Mouse (Mus musculus) small intestine, adult 2 months (tissue): ENCODE data around the gene Hoxa3. TPM values are rescaled to one million over a fixed set of nuclear protein-coding genes. Genes with fewer than 3 reads are reported as not detected.

Experiments used
- H3K27ac ChIP-seq: fragments of 200-500 bp; 2 replicates; pipeline ENCODE4 v1.5.1; 2012; ENCODE audit warnings: low read depth, low read length, control low read depth, inconsistent platforms; ENCODE audit not compliant: insufficient read depth
- H3K27me3 ChIP-seq: fragments of 200-500 bp; 2 replicates; pipeline ENCODE4 v1.6.1; 2012; ENCODE audit warnings: mild to moderate bottlenecking, moderate library complexity, low read length, inconsistent platforms; ENCODE audit not compliant: control insufficient read depth, insufficient read depth
- H3K36me3 ChIP-seq: fragments of 200-500 bp; 2 replicates; pipeline ENCODE4 v1.6.1; 2012; ENCODE audit warnings: mild to moderate bottlenecking, low read length, control low read depth, inconsistent platforms; ENCODE audit not compliant: control insufficient read depth, insufficient read depth
- H3K4me1 ChIP-seq: fragments of 200-500 bp; 2 replicates; pipeline ENCODE4 v1.6.1; 2012; ENCODE audit warnings: low read length, inconsistent platforms, mixed read lengths; ENCODE audit not compliant: control insufficient read depth, insufficient read depth, insufficient read length
- H3K4me3 ChIP-seq: fragments of 200-500 bp; 2 replicates; pipeline ENCODE4 v1.5.1; 2012; ENCODE audit warnings: low read depth, mild to moderate bottlenecking, control low read depth, inconsistent platforms, low read length, moderate library complexity
- CTCF ChIP-seq: fragments of 200-500 bp; IDR thresholded peaks from 2 replicates; pipeline ENCODE4 v1.5.1; 2012; ENCODE audit warnings: low read depth, mild to moderate bottlenecking, control low read depth, inconsistent platforms, low read length, moderate library complexity, mixed read lengths; ENCODE audit not compliant: insufficient replicate concordance, insufficient read length; ENCODE audit errors: extremely low read depth
- POLR2A ChIP-seq: fragments of 200-500 bp; IDR thresholded peaks from 2 replicates; pipeline ENCODE4 v1.6.1; 2012; ENCODE audit warnings: low read depth, mild to moderate bottlenecking, control low read depth, inconsistent platforms, low read length, moderate library complexity
- WGBS: fragments of 180-500 bp; shearing (Covaris S2); methylation state at CpG from one replicate; pipeline ENCODE4 v1.1.7; 2018; 5-methylcytosine and 5-hydroxymethylcytosine counted together
- polyA plus RNA-seq: library from polyadenylated mRNA; depleted of rRNA; stranded (reverse); fragments of >200 nt; gene quantifications from 2 replicates; pipeline ENCODE4 v1.2.3, GENCODE M21; 2012; rRNA removed

The Hoxa3 gene
- polyA plus RNA-seq, 1 experiment: 5.0 TPM

- peaks cover 19% of the 10 kb centered on the region for H3K27me3 ChIP-seq
- H3K36me3 ChIP-seq: no peaks in the 10 kb centered on the region
- no peaks in the 10 kb centered on the region for H3K4me1 ChIP-seq
- no peak overlapping the region for H3K4me3 ChIP-seq
- H3K27ac ChIP-seq: no peak overlapping the region
- whole genome bisulfite sequencing: 57% methylated on average over 4 of the region's 4 CpGs
- TF ChIP-seq POLR2A (no peak), CTCF (no peak)
These were observed 61.6 kb downstream of the Hoxa3 start for GRCm38 (mm10) chr6:52151571-52151970.

DNA sequence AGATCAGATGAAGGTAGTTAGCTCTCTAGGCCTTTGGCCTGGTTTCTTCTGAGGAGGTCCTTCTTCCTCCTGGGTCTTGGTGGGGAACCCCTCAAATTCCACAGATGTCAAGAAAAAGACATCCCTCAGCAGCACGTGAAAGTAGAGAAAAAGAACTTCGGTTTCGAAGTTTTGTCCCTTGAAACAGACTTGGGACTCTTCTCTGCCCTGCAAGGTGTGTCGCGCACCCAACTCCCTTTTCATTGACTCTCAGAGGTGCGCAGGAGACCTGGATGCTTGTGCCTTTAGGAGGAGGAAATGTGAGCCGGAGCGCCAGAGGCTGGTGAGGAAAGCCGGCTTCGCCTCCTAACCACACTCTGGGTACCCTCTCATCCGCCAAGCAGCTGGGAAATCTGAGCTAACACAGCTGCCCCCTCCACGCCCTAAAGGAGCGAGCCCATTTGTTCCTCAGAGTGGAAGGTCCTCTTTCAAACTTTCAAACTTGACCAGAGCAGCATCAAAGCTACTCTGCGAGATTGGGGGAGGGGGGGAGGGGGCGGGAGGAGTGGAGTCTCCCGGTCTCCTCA lies 62.7 kb downstream of the Hoxa3 start:
- TF ChIP-seq POLR2A (no peak), CTCF (no peak)
- H3K4me3 ChIP-seq: no peak overlapping the region
- H3K27me3 ChIP-seq: peaks cover 19% of the 10 kb centered on the region
- no peaks in the 10 kb centered on the region for H3K36me3 ChIP-seq
- no peaks in the 10 kb centered on the region for H3K4me1 ChIP-seq
- 40% methylated on average over 16 of the region's 16 CpGs for WGBS
- H3K27ac ChIP-seq: no peak overlapping the region

DNA sequence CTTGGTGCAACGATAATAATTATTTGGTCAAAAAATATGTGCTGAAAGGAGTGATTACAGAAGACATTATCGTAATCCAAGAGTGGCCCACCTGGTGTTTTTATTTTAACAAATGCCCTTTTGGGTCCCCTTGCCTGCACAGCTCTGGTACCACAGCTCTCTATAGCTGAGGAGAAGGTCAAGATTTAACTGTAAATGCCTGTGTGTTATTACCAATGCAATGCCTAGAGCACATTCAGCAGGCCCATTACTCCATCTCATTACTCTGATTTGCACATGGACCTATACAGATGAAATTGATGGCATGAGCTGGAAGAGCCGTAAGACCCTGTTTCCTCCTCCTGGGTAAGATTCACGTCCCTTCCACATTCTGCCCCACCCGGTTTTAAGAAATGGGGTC lies 74.0 kb downstream of the Hoxa3 start:
- H3K27me3 ChIP-seq: no peaks in the 10 kb centered on the region
- TF ChIP-seq CTCF: no peak
- no peak for TF ChIP-seq POLR2A
- no peaks in the 10 kb centered on the region for H3K36me3 ChIP-seq
- H3K4me3 ChIP-seq: no peak overlapping the region
- H3K27ac ChIP-seq: no peak overlapping the region
- WGBS: 87% methylated on average over 5 of the region's 5 CpGs
- peaks cover 2% of the 10 kb centered on the region; the same call in 1 of the 2 replicates for H3K4me1 ChIP-seq

DNA sequence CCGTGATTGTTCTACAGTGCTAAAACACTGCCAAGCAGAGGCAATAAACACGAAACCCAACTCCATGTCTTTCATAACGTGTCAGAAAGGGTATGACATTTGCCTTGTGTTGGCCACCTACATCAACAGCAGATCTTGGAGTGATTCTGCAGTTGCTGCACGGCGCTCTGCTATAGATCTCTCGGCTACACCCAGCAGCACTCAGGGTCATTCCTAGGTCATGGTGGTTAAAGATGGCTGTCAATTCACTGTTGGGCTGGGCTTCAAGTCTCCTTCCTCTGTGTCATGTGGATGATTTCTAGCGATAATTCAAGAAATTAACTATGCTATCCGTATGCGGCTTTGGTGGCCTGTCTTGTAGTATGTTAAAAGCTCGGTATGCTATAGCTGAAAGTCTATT lies 74.6 kb downstream of the Hoxa3 start:
- WGBS: 66% methylated on average over 10 of the region's 10 CpGs
- no peaks in the 10 kb centered on the region for H3K27me3 ChIP-seq
- H3K27ac ChIP-seq: no peak overlapping the region
- TF ChIP-seq POLR2A (no peak), CTCF (no peak)
- H3K4me3 ChIP-seq: no peak overlapping the region
- H3K36me3 ChIP-seq: no peaks in the 10 kb centered on the region
- peaks cover 2% of the 10 kb centered on the region; the same call in 1 of the 2 replicates for H3K4me1 ChIP-seq

DNA sequence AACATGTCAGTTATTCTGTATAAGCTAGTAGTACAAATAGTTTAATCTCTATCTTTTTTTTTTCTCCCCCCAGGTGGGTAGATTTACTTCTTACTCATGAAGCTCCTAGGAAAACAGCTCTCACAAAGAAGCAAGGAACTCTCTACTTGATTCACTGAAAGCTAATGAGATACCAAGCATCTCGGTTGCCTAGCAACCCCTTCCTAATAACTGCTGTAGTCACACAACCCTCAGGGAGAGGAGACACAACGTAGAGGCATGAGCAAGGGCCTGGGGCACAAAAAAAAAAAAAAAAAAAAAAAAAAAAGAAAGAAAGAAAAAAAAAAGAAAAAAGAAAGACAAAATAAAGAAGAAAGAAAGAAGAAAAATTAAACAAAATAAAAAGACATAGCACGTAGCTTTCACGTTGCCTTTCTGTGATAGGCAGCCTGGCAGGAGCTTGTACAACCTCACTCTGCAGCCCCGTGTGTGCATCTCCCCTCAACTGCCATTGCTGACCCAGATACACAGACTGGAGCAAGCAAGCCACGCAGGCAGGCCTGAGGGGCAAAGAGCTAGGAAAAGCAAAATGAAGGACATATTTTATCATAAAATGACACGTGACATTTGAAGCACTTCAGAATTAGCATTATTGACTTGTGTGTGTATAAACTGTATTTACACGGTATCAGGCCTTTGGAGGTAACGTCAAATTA lies 75.1 kb downstream of the Hoxa3 start:
- no peak overlapping the region for H3K27ac ChIP-seq
- no peak overlapping the region for H3K4me3 ChIP-seq
- peaks cover 2% of the 10 kb centered on the region; the same call in 1 of the 2 replicates for H3K4me1 ChIP-seq
- TF ChIP-seq POLR2A: no peak
- no peaks in the 10 kb centered on the region for H3K36me3 ChIP-seq
- 71% methylated on average over 9 of the region's 9 CpGs for WGBS
- H3K27me3 ChIP-seq: no peaks in the 10 kb centered on the region

DNA sequence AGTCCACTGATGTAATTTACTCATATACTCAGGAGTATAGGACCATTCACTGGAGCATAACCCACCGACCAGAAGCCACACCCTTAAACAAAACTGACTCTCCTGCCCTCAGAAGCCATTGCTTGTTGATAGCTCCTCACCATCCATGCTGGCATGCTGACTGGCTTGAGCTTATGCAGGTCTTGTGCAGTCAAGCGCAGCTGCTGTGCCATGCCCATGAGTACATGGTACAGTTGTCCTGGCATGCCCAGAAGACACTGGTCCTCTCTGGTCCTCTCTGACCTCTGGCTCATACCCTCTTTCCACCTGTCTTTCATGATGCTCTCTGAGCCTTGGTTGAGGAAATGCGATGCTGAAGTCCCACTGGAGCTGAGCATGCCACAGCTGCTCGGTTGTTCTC lies 89.5 kb downstream of the Hoxa3 start:
- TF ChIP-seq POLR2A: no peak
- no peak for TF ChIP-seq CTCF
- H3K36me3 ChIP-seq: no peaks in the 10 kb centered on the region
- no peaks in the 10 kb centered on the region for H3K4me1 ChIP-seq
- 67% methylated on average over 4 of the region's 4 CpGs for WGBS
- no peak overlapping the region for H3K4me3 ChIP-seq
- H3K27ac ChIP-seq: no peak overlapping the region
- H3K27me3 ChIP-seq: no peaks in the 10 kb centered on the region

DNA sequence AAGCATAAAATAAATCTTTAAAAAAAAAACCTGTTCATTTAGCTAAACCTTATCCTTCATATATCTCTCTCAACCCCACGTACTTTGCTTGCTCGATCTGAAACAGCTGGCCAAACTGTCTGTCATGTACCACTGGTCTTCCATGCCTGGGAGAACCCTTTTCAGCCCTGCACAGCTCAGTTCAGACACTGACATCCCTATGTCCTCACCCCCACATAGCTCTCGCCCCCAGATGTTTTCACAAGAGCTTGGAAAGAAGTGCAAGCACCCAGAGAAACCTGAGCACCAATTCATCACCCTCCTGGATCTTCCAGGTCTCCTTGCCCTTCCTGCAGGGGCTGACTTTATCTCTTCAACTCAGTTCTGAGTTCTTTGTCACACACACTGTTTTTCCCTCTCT lies 92.0 kb downstream of the Hoxa3 start:
- TF ChIP-seq POLR2A: no peak
- TF ChIP-seq CTCF: no peak
- 70% methylated on average over 3 of the region's 3 CpGs for WGBS
- H3K4me1 ChIP-seq: peaks cover 5% of the 10 kb centered on the region
- H3K36me3 ChIP-seq: no peaks in the 10 kb centered on the region
- H3K27me3 ChIP-seq: no peaks in the 10 kb centered on the region
- H3K27ac ChIP-seq: no peak overlapping the region
- no peak overlapping the region for H3K4me3 ChIP-seq

Other genes with a start within 250 kb of the Hoxa3 start
- 2.7 and 6.5 TPM in 2 replicates for gene Skap2, start 200.8 kb downstream of the Hoxa3 start, polyA plus RNA-seq
- gene Hoxa1, start 55.0 kb downstream of the Hoxa3 start, polyA plus RNA-seq: 0.11 and 0.28 TPM in 2 replicates
- 0.83 and 1.0 TPM in 2 replicates for gene Hoxa2, start 48.5 kb downstream of the Hoxa3 start, polyA plus RNA-seq
- 0.10 TPM in 1 of 2 replicates, not detected in the other for gene 5730596B20Rik, start 35.8 kb downstream of the Hoxa3 start, polyA plus RNA-seq
- 2.3 and 2.4 TPM in 2 replicates for gene Hoxa4, start 21.6 kb downstream of the Hoxa3 start, polyA plus RNA-seq
- gene Hoxa5, start 8.7 kb downstream of the Hoxa3 start, polyA plus RNA-seq: 3.5 and 4.7 TPM in 2 replicates
- 0.15 and 0.52 TPM in 2 replicates for gene Hoxa6, start 4.6 kb downstream of the Hoxa3 start, polyA plus RNA-seq
- gene Gm28308, start within 50 bp of the Hoxa3 start, polyA plus RNA-seq: 0.58 TPM in 1 of 2 replicates, not detected in the other
- gene Hoxa7, start 8.5 kb upstream of the Hoxa3 start, polyA plus RNA-seq: 0.04 and 2.5 TPM in 2 replicates
- not detected in 2 replicates for gene Hoxa9, start 17.8 kb upstream of the Hoxa3 start, polyA plus RNA-seq
- 0.06 TPM in 1 of 2 replicates, not detected in the other for gene Hoxa10, start 27.5 kb upstream of the Hoxa3 start, polyA plus RNA-seq
- 0.04 TPM in 1 of 2 replicates, not detected in the other for gene Hoxa11, start 32.5 kb upstream of the Hoxa3 start, polyA plus RNA-seq
- gene Hoxa13, start 47.5 kb upstream of the Hoxa3 start, polyA plus RNA-seq: not detected in 2 replicates
- not detected in 2 replicates for gene Evx1, start 100.2 kb upstream of the Hoxa3 start, polyA plus RNA-seq